Mouse (Mus musculus): Measurements from ENCODE around the gene Ifih1.
A peak's percentile ranks its signal among the peaks of the same experiment; 100 is the strongest.

The Ifih1 gene

GRCm38 (mm10) chr2:62646014-62646645, at the start of gene Ifih1:
TSS of gene Ifih1 (minus strand) at chr2:62646255.
- DNase-seq: peak; percentile 73

- no peak for DNase-seq
Measured at GRCm38 (mm10) chr2:62685934-62686333, 39.9 kb upstream of the Ifih1 start.

GRCm38 (mm10) chr2:62684989-62685595, 39.0 kb upstream of the Ifih1 start:
- DNase-seq: no peak

- no peak for DNase-seq
Measured at GRCm38 (mm10) chr2:62681667-62682066, 35.6 kb upstream of the Ifih1 start.

- DNase-seq: no peak
Measured at GRCm38 (mm10) chr2:62672788-62673187, 26.7 kb upstream of the Ifih1 start.

- DNase-seq: no peak
Measured at GRCm38 (mm10) chr2:62670767-62671166, 24.7 kb upstream of the Ifih1 start.

GRCm38 (mm10) chr2:62670301-62670700, 24.2 kb upstream of the Ifih1 start:
- no peak for DNase-seq

GRCm38 (mm10) chr2:62669848-62670247, 23.8 kb upstream of the Ifih1 start:
- DNase-seq: no peak

GRCm38 (mm10) chr2:62665536-62665935, 19.5 kb upstream of the Ifih1 start:
- DNase-seq: no peak

GRCm38 (mm10) chr2:62664839-62665238, 18.8 kb upstream of the Ifih1 start:
- no peak for DNase-seq

GRCm38 (mm10) chr2:62664135-62664670, 18.1 kb upstream of the Ifih1 start, which contains the start of gene Gca:
TSS of gene Gca (plus strand) at chr2:62664285.
- peak; percentile 80 for DNase-seq

GRCm38 (mm10) chr2:62662560-62662959, 16.5 kb upstream of the Ifih1 start:
- DNase-seq: no peak

GRCm38 (mm10) chr2:62660565-62660964, 14.5 kb upstream of the Ifih1 start:
- DNase-seq: no peak

GRCm38 (mm10) chr2:62656072-62656471, 10.0 kb upstream of the Ifih1 start:
- DNase-seq: no peak

GRCm38 (mm10) chr2:62654519-62655338, 8.7 kb upstream of the Ifih1 start:
- peak; percentile 63 for DNase-seq

GRCm38 (mm10) chr2:62652466-62652865, 6.4 kb upstream of the Ifih1 start:
- DNase-seq: no peak

- no peak for DNase-seq
Measured at GRCm38 (mm10) chr2:62651890-62652289, 5.8 kb upstream of the Ifih1 start.

GRCm38 (mm10) chr2:62646671-62647289, 725 bp upstream of the Ifih1 start:
- DNase-seq: no peak

- peak; percentile 11 for DNase-seq
Measured at GRCm38 (mm10) chr2:62645475-62645874, 580 bp downstream of the Ifih1 start.

GRCm38 (mm10) chr2:62644891-62645290, 1.2 kb downstream of the Ifih1 start:
- DNase-seq: no peak

- DNase-seq: peak; percentile 85
Measured at GRCm38 (mm10) chr2:62643405-62644305, 2.4 kb downstream of the Ifih1 start.

- DNase-seq: no peak
Measured at GRCm38 (mm10) chr2:62639869-62640268, 6.2 kb downstream of the Ifih1 start.
